Mouse (Mus musculus): ENCODE measurements around the gene Mtg2.

DNA sequence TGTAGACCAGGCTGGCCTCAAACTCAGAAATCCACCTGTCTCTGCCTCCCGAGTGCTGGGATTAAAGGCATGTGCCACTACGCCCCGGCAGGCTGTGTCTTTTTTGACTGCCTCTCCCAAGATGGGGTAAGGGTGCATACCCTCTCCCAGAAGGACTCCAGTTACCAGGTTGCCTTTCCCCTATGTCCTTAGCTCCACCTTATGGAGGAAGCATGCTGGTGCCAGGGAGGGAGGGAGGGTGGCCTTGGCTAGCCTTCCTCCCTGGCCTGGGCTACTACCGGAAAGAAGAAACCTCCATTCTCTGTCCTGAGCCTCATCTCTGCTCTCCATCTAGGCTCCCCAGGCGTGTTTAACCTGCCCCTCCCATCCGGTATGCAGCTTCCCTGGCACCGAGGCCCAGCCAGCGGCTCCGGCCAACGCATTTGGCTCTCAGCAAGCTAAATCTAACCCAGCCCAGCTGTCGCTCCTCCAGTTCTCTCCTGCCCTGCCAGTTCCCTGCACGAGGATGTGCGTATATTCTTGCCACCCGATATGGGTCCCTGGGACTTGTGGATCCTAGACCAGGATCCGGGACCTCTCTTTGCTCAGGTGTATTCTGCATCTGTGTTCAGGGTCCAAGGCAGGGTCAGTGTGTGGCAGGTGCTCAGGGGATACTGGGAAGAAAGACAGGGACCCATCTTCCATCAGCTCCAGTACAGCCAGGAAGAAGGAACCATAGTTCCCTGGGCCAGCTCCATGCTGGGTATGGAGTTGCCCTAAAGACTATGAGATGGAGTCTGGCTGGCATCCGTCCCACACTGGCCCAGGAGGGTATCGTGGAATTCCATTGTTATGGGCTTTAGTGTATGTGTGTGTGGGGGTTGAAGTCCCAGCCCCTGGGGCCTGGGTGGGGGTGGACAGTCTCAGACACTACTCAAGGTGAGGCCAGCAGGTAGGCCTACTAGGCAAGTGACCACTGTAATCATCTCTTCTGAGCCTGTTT lies 43.8 kb downstream of the Mtg2 start:
- TF ChIP-seq EP300 (IDR thresholded peaks at IDR 0.05; ENCODE audit: low read length), result no peak
- no peak for TF ChIP-seq CTCF (conservative IDR thresholded peaks at IDR 0.05 in 1 of 2, IDR thresholded peaks at IDR 0.05 in 1 of 2; ENCODE audit: low read depth in 2 of 2, low read length in 2 of 2)
